Mouse (Mus musculus) erythroblast, embryonic 14.5 days (primary cell): Measurements from ENCODE around the gene Iqschfp. TPM values are rescaled to one million over a fixed set of nuclear protein-coding genes. Genes with fewer than 3 reads are reported as not detected.

Experiments used
- H3K27me3 ChIP-seq: 2 replicates; pipeline ENCODE4 v1.6.1; 2012; ENCODE audit warnings: inconsistent platforms; ENCODE audit not compliant: control insufficient read depth
- H3K36me3 ChIP-seq: 2 replicates; pipeline ENCODE4 v1.6.1; 2012; ENCODE audit warnings: mild to moderate bottlenecking, inconsistent platforms; ENCODE audit not compliant: control insufficient read depth
- H3K4me1 ChIP-seq: 2 replicates; pipeline ENCODE4 v1.6.1; 2012; ENCODE audit warnings: inconsistent platforms; ENCODE audit not compliant: control insufficient read depth
- H3K4me3 ChIP-seq: replicated peaks from 2 replicates; pipeline ENCODE3; 2012; ENCODE audit warnings: moderate library complexity, mild to moderate bottlenecking, inconsistent platforms
- H3K9me3 ChIP-seq: 2 replicates; pipeline ENCODE4 v1.6.1; 2012; ENCODE audit warnings: low read length, inconsistent platforms, mixed read lengths; ENCODE audit not compliant: control insufficient read depth
- GATA1 ChIP-seq: IDR thresholded peaks from 2 replicates; pipeline ENCODE4 v1.6.1; 2012; ENCODE audit warnings: low read length, inconsistent platforms, mixed read lengths
- TAL1 ChIP-seq: IDR thresholded peaks from 3 replicates; pipeline ENCODE4 v1.6.1; 2012; ENCODE audit warnings: low read length, inconsistent platforms, mixed read lengths
- polyA plus RNA-seq: library from polyadenylated mRNA; stranded (reverse); fragments of >175 nt; gene quantifications from 2 replicates; pipeline ENCODE4 v1.2.3, GENCODE M21; 2012

Gene Iqschfp
- polyA plus RNA-seq, 1 experiment = not detected

- H3K27me3 ChIP-seq = no peaks in the 10 kb centered on the region
- H3K4me1 ChIP-seq = no peaks in the 10 kb centered on the region
- H3K9me3 ChIP-seq = no peaks in the 10 kb centered on the region
- H3K36me3 ChIP-seq = no peaks in the 10 kb centered on the region
- TF ChIP-seq TAL1 (no peak), GATA1 (no peak)
- H3K4me3 ChIP-seq = no peak overlapping the region
Measured at GRCm38 (mm10) chr3:68595316-68595925, 703.4 kb downstream of the Iqschfp start.

GRCm38 (mm10) chr3:68596938-68597337 is 704.9 kb downstream of the Iqschfp start:
- no peaks in the 10 kb centered on the region for H3K4me1 ChIP-seq
- TF ChIP-seq GATA1 (no peak), TAL1 (no peak)
- no peaks in the 10 kb centered on the region for H3K36me3 ChIP-seq
- H3K9me3 ChIP-seq = no peaks in the 10 kb centered on the region
- no peaks in the 10 kb centered on the region for H3K27me3 ChIP-seq
- H3K4me3 ChIP-seq = no peak overlapping the region

- Histone ChIP-seq H3K9me3 (no peaks in the 10 kb centered on the region), H3K4me3 (no peak overlapping the region), H3K36me3 (no peaks in the 10 kb centered on the region), H3K4me1 (no peaks in the 10 kb centered on the region), H3K27me3 (no peaks in the 10 kb centered on the region)
- TF ChIP-seq TAL1 (no peak), GATA1 (no peak)
Measured at GRCm38 (mm10) chr3:68602891-68603290, 710.9 kb downstream of the Iqschfp start.

- Histone ChIP-seq H3K27me3 (no peaks in the 10 kb centered on the region), H3K9me3 (no peaks in the 10 kb centered on the region), H3K4me1 (no peaks in the 10 kb centered on the region), H3K36me3 (no peaks in the 10 kb centered on the region), H3K4me3 (no peak overlapping the region)
- TF ChIP-seq TAL1 (no peak), GATA1 (no peak)
Measured at GRCm38 (mm10) chr3:68604467-68604866, 712.4 kb downstream of the Iqschfp start.

- no peaks in the 10 kb centered on the region for H3K9me3 ChIP-seq
- TF ChIP-seq TAL1 = no peak
- no peak for TF ChIP-seq GATA1
- no peaks in the 10 kb centered on the region for H3K4me1 ChIP-seq
- H3K4me3 ChIP-seq = no peak overlapping the region
- no peaks in the 10 kb centered on the region for H3K36me3 ChIP-seq
- H3K27me3 ChIP-seq = no peaks in the 10 kb centered on the region
Measured at GRCm38 (mm10) chr3:68604962-68605361, 712.9 kb downstream of the Iqschfp start.

GRCm38 (mm10) chr3:68605942-68606603 is 714.0 kb downstream of the Iqschfp start:
- Histone ChIP-seq H3K36me3 (no peaks in the 10 kb centered on the region), H3K4me3 (no peak overlapping the region), H3K27me3 (no peaks in the 10 kb centered on the region), H3K4me1 (no peaks in the 10 kb centered on the region), H3K9me3 (no peaks in the 10 kb centered on the region)
- TF ChIP-seq GATA1 (no peak), TAL1 (no peak)

GRCm38 (mm10) chr3:68606730-68607129 is 714.7 kb downstream of the Iqschfp start:
- no peak overlapping the region for H3K4me3 ChIP-seq
- no peaks in the 10 kb centered on the region for H3K4me1 ChIP-seq
- no peaks in the 10 kb centered on the region for H3K36me3 ChIP-seq
- H3K9me3 ChIP-seq = no peaks in the 10 kb centered on the region
- TF ChIP-seq GATA1 = no peak
- no peak for TF ChIP-seq TAL1
- H3K27me3 ChIP-seq = no peaks in the 10 kb centered on the region

- TF ChIP-seq GATA1 (no peak), TAL1 (no peak)
- Histone ChIP-seq H3K9me3 (no peaks in the 10 kb centered on the region), H3K36me3 (no peaks in the 10 kb centered on the region), H3K4me3 (no peak overlapping the region), H3K27me3 (no peaks in the 10 kb centered on the region), H3K4me1 (no peaks in the 10 kb centered on the region)
Measured at GRCm38 (mm10) chr3:68607336-68607735, 715.3 kb downstream of the Iqschfp start.

- no peaks in the 10 kb centered on the region for H3K9me3 ChIP-seq
- TF ChIP-seq GATA1 (no peak), TAL1 (no peak)
- no peaks in the 10 kb centered on the region for H3K4me1 ChIP-seq
- H3K36me3 ChIP-seq = no peaks in the 10 kb centered on the region
- H3K4me3 ChIP-seq = no peak overlapping the region
- no peaks in the 10 kb centered on the region for H3K27me3 ChIP-seq
Measured at GRCm38 (mm10) chr3:68608848-68609497, 716.9 kb downstream of the Iqschfp start.
